Mouse (Mus musculus): ENCODE data around the gene Tulp2. TPM values are rescaled to one million over a fixed set of nuclear protein-coding genes. Genes with fewer than 3 reads are reported as not detected.
A peak's percentile ranks its signal among the peaks of the same experiment; 100 is the strongest.

Tulp2 gene
- not detected in 2 replicates for total RNA-seq (2015)
- total RNA-seq (2017) = not detected in 2 replicates

- peak; percentile 87 for ATAC-seq (ENCODE audit: poor library complexity, severe bottlenecking)
Observed at GRCm38 (mm10) chr7:45481374-45481927, at the start of gene Tulp2. Gene Tulp2 (plus strand): TSS chr7:45481877.

GRCm38 (mm10) chr7:45433835-45434202, 47.9 kb upstream of the Tulp2 start:
- no peak for ATAC-seq (ENCODE audit: poor library complexity, severe bottlenecking)

GRCm38 (mm10) chr7:45434203-45435015, 47.3 kb upstream of the Tulp2 start, which contains the start of gene Gys1:
Gene Gys1 (plus strand): TSS chr7:45434844.
- ATAC-seq (ENCODE audit: poor library complexity, severe bottlenecking) = peak; percentile 93

GRCm38 (mm10) chr7:45435038-45435437, 46.6 kb upstream of the Tulp2 start:
- ATAC-seq (ENCODE audit: poor library complexity, severe bottlenecking) = no peak

- no peak for ATAC-seq (ENCODE audit: poor library complexity, severe bottlenecking)
Observed at GRCm38 (mm10) chr7:45436444-45436843, 45.2 kb upstream of the Tulp2 start.

GRCm38 (mm10) chr7:45437046-45437445, 44.6 kb upstream of the Tulp2 start:
- ATAC-seq (ENCODE audit: poor library complexity, severe bottlenecking) = no peak

GRCm38 (mm10) chr7:45437521-45438276, 44.0 kb upstream of the Tulp2 start, which contains the start of gene Ruvbl2:
Gene Ruvbl2 (minus strand): TSS chr7:45438096.
- ATAC-seq (ENCODE audit: poor library complexity, severe bottlenecking) = no peak

GRCm38 (mm10) chr7:45443526-45444420, 37.9 kb upstream of the Tulp2 start:
- ATAC-seq (ENCODE audit: poor library complexity, severe bottlenecking) = no peak

- no peak for ATAC-seq (ENCODE audit: poor library complexity, severe bottlenecking)
Observed at GRCm38 (mm10) chr7:45446589-45446988, 35.1 kb upstream of the Tulp2 start.

- peak; percentile 45 for ATAC-seq (ENCODE audit: poor library complexity, severe bottlenecking)
Observed at GRCm38 (mm10) chr7:45447325-45447990, 34.2 kb upstream of the Tulp2 start.

- ATAC-seq (ENCODE audit: poor library complexity, severe bottlenecking) = no peak
Observed at GRCm38 (mm10) chr7:45449974-45450373, 31.7 kb upstream of the Tulp2 start.

- peak; percentile 98 for ATAC-seq (ENCODE audit: poor library complexity, severe bottlenecking)
Observed at GRCm38 (mm10) chr7:45451344-45451982, 30.2 kb upstream of the Tulp2 start.

- ATAC-seq (ENCODE audit: poor library complexity, severe bottlenecking) = no peak
Observed at GRCm38 (mm10) chr7:45454971-45455370, 26.7 kb upstream of the Tulp2 start.

GRCm38 (mm10) chr7:45455932-45456696, 25.6 kb upstream of the Tulp2 start:
- no peak for ATAC-seq (ENCODE audit: poor library complexity, severe bottlenecking)

- no peak for ATAC-seq (ENCODE audit: poor library complexity, severe bottlenecking)
Observed at GRCm38 (mm10) chr7:45456721-45457203, 24.9 kb upstream of the Tulp2 start.

GRCm38 (mm10) chr7:45457204-45458060, 24.2 kb upstream of the Tulp2 start:
- peak; percentile 50 for ATAC-seq (ENCODE audit: poor library complexity, severe bottlenecking)

GRCm38 (mm10) chr7:45458748-45459563, 22.7 kb upstream of the Tulp2 start:
- ATAC-seq (ENCODE audit: poor library complexity, severe bottlenecking) = peak; percentile 30

Data from megakaryocyte, adult 5-6 weeks (primary cell).